Mouse (Mus musculus) layer of hippocampus, adult 18-20 months (tissue): ENCODE data around the gene Ccdc124. TPM values are rescaled to one million over a fixed set of nuclear protein-coding genes. Genes with fewer than 3 reads are reported as not detected.
"Not testable (repeated sequence)": the region's sequence is repeated elsewhere in the genome, so short reads cannot be mapped to it uniquely, and the experiment has no call there.

Experiments used
- DNase-seq, 2 experiments: peaks; one replicate each; pipeline ENCODE4 v3.0.0; 2022; ENCODE audit warnings: low spot score in 2 of 2
- microRNA-seq, 2 experiments: library from miRNA; unstranded; fragments of <30 nt; microRNA quantifications; one replicate each; pipeline ENCODE4 v1.2.0; 2021
- total RNA-seq, 2 experiments: library from RNA; stranded (reverse); gene quantifications; 2 replicates each; pipeline ENCODE4 v1.2.3; 2021

Ccdc124 gene
- total RNA-seq, 2 experiments from 2014 or later = 93.2 to 98.5 TPM

- DNase-seq = no peak
Observed at GRCm38 (mm10) chr8:70825816-70826215, 47.9 kb downstream of the Ccdc124 start.

GRCm38 (mm10) chr8:70823802-70824201 is 49.9 kb downstream of the Ccdc124 start:
- DNase-seq = no peak

- not testable (repeated sequence) for DNase-seq
Observed at GRCm38 (mm10) chr8:70822594-70822993, 51.1 kb downstream of the Ccdc124 start.

- DNase-seq = no peak
Observed at GRCm38 (mm10) chr8:70821992-70822391, 51.7 kb downstream of the Ccdc124 start.

GRCm38 (mm10) chr8:70821399-70821962 is 52.3 kb downstream of the Ccdc124 start:
- peak in 1 of 2 experiments; percentile 70 for DNase-seq

GRCm38 (mm10) chr8:70820101-70820935 is 53.4 kb downstream of the Ccdc124 start:
- DNase-seq = peak in 1 of 2 experiments; percentile 66

Small RNAs within 50 kb of the gene (microRNA-seq; reads per million reads assigned to microRNA genes)
- gene Mir7067 = 0.98 to 1.5 reads per million in 2 experiments

Other genes with a start within 250 kb of the Ccdc124 start
- not detected for gene Gdf15, start 241.5 kb downstream of the Ccdc124 start, total RNA-seq
- 10 to 100 TPM; 20.0 to 23.3 TPM for gene Pgpep1, start 213.5 kb downstream of the Ccdc124 start, total RNA-seq
- gene Lsm4, start 200.7 kb downstream of the Ccdc124 start, total RNA-seq = 10 to 100 TPM; 63.8 to 71.5 TPM
- gene Jund, start 175.0 kb downstream of the Ccdc124 start, total RNA-seq = 100 to 1,000 TPM; 186 to 200 TPM
- under 1 TPM in 1 of 2 experiments, not detected in 1; 0.07 TPM for gene Iqcn, start 170.5 kb downstream of the Ccdc124 start, total RNA-seq
- not detected for gene Gm3336, start 155.4 kb downstream of the Ccdc124 start, total RNA-seq
- gene Pde4c, start 150.2 kb downstream of the Ccdc124 start, total RNA-seq = 1 to 10 TPM; 1.0 to 1.3 TPM
- 100 to 1,000 TPM; 814 to 823 TPM for gene Rab3a, start 119.3 kb downstream of the Ccdc124 start, total RNA-seq
- 10 to 100 TPM; 34.5 to 41.1 TPM for gene Mpv17l2, start 113.0 kb downstream of the Ccdc124 start, total RNA-seq
- gene Pik3r2, start 97.2 kb downstream of the Ccdc124 start, total RNA-seq = 100 to 1,000 TPM; 158 to 162 TPM
- 100 to 1,000 TPM; 439 to 476 TPM for gene Mast3, start 68.9 kb downstream of the Ccdc124 start, total RNA-seq
- 1 to 10 TPM in 1 of 2 experiments, under 1 TPM in 1; 0.97 to 1.7 TPM for gene Il12rb1, start 65.5 kb downstream of the Ccdc124 start, total RNA-seq
- 10 to 100 TPM; 15.9 to 27.3 TPM for gene Arrdc2, start 34.2 kb downstream of the Ccdc124 start, total RNA-seq
- gene Kcnn1, start 10.7 kb downstream of the Ccdc124 start, total RNA-seq = 10 to 100 TPM; 19.0 to 20.8 TPM
- gene Slc5a5, start 18.8 kb upstream of the Ccdc124 start, total RNA-seq = 10 to 100 TPM; 11.1 to 12.9 TPM
- gene Rpl18a, start 23.5 kb upstream of the Ccdc124 start, total RNA-seq = 100 to 1,000 TPM; 713 to 785 TPM
- gene Map1s, start 32.0 kb upstream of the Ccdc124 start, total RNA-seq = 100 to 1,000 TPM in 1 of 2 experiments, 10 to 100 TPM in 1; 96.3 to 100 TPM